Mouse (Mus musculus) embryonic facial prominence, embryonic 13.5 days (tissue): Measurements from ENCODE around the gene Gldn. TPM values are rescaled to one million over a fixed set of nuclear protein-coding genes. Genes with fewer than 3 reads are reported as not detected.

Experiments
- polyA plus RNA-seq: library from polyadenylated mRNA; unstranded; fragments of >200 nt; fragmentation: Nextera tagmentation; extraction: Ambion mirVana; gene quantifications from 2 replicates; pipeline ENCODE4 v1.2.1, GENCODE M21; 2015

Gene Gldn
- polyA plus RNA-seq, 1 experiment from 2014 or later, result 0.73 TPM

Other genes starting within 250 kb of the Gldn start
- 0.86 and 1.3 TPM in 2 replicates for gene Tnfaip8l3, start 218.1 kb upstream of the Gldn start, polyA plus RNA-seq
- 0.33 TPM in 1 of 2 replicates, not detected in the other for gene Cyp19a1, start 18.4 kb upstream of the Gldn start, polyA plus RNA-seq
- gene Dmxl2, start 215.1 kb downstream of the Gldn start, polyA plus RNA-seq, result 6.5 and 9.3 TPM in 2 replicates